In the genomic region with DNA sequence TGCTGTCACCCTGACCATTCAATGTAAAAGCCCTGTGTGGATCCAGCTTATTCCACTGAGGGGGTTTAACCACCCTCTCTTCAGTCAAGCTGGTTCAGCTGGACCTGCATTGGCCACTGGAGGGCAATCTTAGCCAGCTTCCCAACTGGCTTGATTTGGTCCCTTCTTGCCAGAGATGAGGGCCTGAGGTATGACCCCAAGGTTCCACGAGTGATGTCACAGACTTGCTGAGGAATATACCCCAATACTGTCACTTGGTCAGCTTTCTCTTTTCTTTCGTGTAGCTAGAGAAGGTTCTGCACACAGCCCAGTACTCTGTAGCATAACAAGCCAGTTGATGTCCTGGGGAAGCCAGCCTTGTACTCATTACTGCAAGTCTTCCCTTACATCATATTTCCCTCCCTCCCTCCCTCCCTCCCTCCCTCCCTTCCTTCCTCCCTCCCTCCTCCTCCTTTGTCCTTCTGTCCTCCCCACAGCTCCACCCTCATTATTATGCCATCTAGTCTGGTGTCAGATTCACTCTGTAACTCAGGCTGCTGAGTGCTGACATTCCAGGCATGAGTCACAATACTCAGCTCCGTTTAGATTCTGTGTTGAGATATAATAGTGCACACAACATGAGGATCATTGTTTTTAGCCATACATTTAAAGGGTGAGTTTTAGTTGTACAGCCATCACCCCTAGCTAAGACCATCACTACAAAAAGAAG, we compare ENCODE assay signal across 8 mouse cellular contexts. TPM values are rescaled to one million over a fixed set of nuclear protein-coding genes. Genes with fewer than 3 reads are reported as not detected.
DNase-seq lines count a peak whose midpoint lies in the region; ATAC-seq and TF ChIP-seq lines count a peak whose summit lies in the region.

No protein-coding gene starts in this region.

- peak; percentile 83 for ATAC-seq in frontal cortex, adult (ENCODE audit: low TSS enrichment)

- H3K4me1 ChIP-seq in testis, adult 2 months (ENCODE audit: control insufficient read depth, insufficient read depth, low read length), result peaks cover 7% of the 10 kb centered on the region

- no peak for TF ChIP-seq POLR2A in testis, adult 2 months (IDR thresholded peaks at IDR 0.05; ENCODE audit: control insufficient read depth, low read depth, low read length)

- no peaks in the 10 kb centered on the region for H3K36me3 ChIP-seq in testis, adult 2 months (ENCODE audit: control insufficient read depth, insufficient read depth, low read length)

- no peak overlapping the region for H3K4me3 ChIP-seq in testis, adult 2 months (ENCODE audit: control insufficient read depth, low read depth, low read length)

- no peak for DNase-seq in testis, postnatal 14 days (ENCODE audit: low spot score)
- DNase-seq in cerebellum, adult 9-10 months, result peak; percentile 19
- peak; percentile 18 to 70 for DNase-seq in kidney, postnatal 36 days
- peak; percentile 72 for DNase-seq in lung, postnatal 10 days
- DNase-seq in right cerebral cortex, adult 2 months (ENCODE audit: low spot score in 2 of 2), result peak; percentile 61 to 67
- DNase-seq in spleen, postnatal 4 days (ENCODE audit: low spot score in 2 of 2), result no peak

- H3K27me3 ChIP-seq in testis, adult 2 months (ENCODE audit: control insufficient read depth, insufficient read depth, low read length), result no peaks in the 10 kb centered on the region

- TF ChIP-seq CTCF in testis, adult 2 months (IDR thresholded peaks at IDR 0.05; ENCODE audit: control insufficient read depth, insufficient read depth, insufficient replicate concordance, low read depth, low read length), result peak; percentile 55; the same call in 1 of the 2 replicates

- H3K27ac ChIP-seq in testis, adult 2 months (ENCODE audit: control insufficient read depth, insufficient read depth, low read depth, low read length), result no peak overlapping the region

RNA-seq across cellular contexts. Expression of gene Capn8, which starts 4.3 kb away (rescaled TPM):
- 1.4 and 1.5 TPM in 2 replicates for polyA plus RNA-seq in testis, adult 2 months (2012; rRNA removed)

RNA-seq across cellular contexts. Expression of gene Capn2, which starts 43.1 kb away (rescaled TPM):
- polyA plus RNA-seq in testis, adult 2 months (2012; rRNA removed), result 2.4 and 2.8 TPM in 2 replicates

Comparison
In these comparisons a context has a peak if more than half of its experiments do, and no peak if none do; other contexts are left out.
1. DNase-seq: peak in cerebellum, adult 9-10 months (single experiment), kidney, postnatal 36 days (2 of 2), lung, postnatal 10 days (single experiment) and right cerebral cortex, adult 2 months (2 of 2); none in testis, postnatal 14 days (single experiment) and spleen, postnatal 4 days (0 of 2).